Mouse (Mus musculus) heart, embryonic 14.5 days (tissue): ENCODE measurements around the gene Ssh3. TPM values are rescaled to one million over a fixed set of nuclear protein-coding genes. Genes with fewer than 3 reads are reported as not detected.

Experiments used
- ATAC-seq: fragments of 200-750 bp; cut with Nextera tagmentation; 2 replicates; pipeline ENCODE4 v1.8.0; 2017; ENCODE audit warnings: low read depth, moderate TSS enrichment; ENCODE audit not compliant: insufficient number of reproducible peaks, insufficient read depth, low FRiP score
- H3K27ac ChIP-seq, 2 experiments: fragments of 200-500 bp in 1 of 2; fragments of 300-500 bp in 1 of 2; sonication (generic) in 1 of 2; replicated peaks in 1 of 2; 2 replicates each; pipeline ENCODE4 v1.5.1; 2012 to 2014; ENCODE audit warnings: low read depth in 2 of 2, low read length in 2 of 2, control low read depth in 1 of 2, mild to moderate bottlenecking in 1 of 2, mixed read lengths in 1 of 2; ENCODE audit not compliant: control insufficient read depth in 1 of 2, insufficient read depth in 1 of 2
- H3K27me3 ChIP-seq: fragments of 300-500 bp; sonication (generic); 2 replicates; pipeline ENCODE4 v1.6.1; 2014; ENCODE audit warnings: mild to moderate bottlenecking, low read length, control low read depth; ENCODE audit not compliant: control insufficient read depth, insufficient read depth
- H3K36me3 ChIP-seq: fragments of 300-500 bp; sonication (generic); 2 replicates; pipeline ENCODE4 v1.6.1; 2014; ENCODE audit warnings: mild to moderate bottlenecking, control low read depth, low read length, mixed read lengths; ENCODE audit not compliant: control insufficient read depth, insufficient read depth
- H3K4me1 ChIP-seq, 2 experiments: fragments of 200-500 bp in 1 of 2; fragments of 300-500 bp in 1 of 2; sonication (generic) in 1 of 2; 2 replicates each; pipeline ENCODE4 v1.6.1; 2012 to 2014; ENCODE audit warnings: low read length in 2 of 2, control low read depth in 1 of 2, mixed read lengths in 1 of 2; ENCODE audit not compliant: control insufficient read depth in 2 of 2, insufficient read depth in 2 of 2
- H3K4me2 ChIP-seq: fragments of 300-500 bp; sonication (generic); 2 replicates; pipeline ENCODE4 v1.6.1; 2014; ENCODE audit warnings: mild to moderate bottlenecking, low read length
- H3K4me3 ChIP-seq, 2 experiments: fragments of 200-500 bp in 1 of 2; fragments of 300-500 bp in 1 of 2; sonication (generic) in 1 of 2; 2 replicates each; pipeline ENCODE4 v1.5.1; 2012 to 2014; ENCODE audit warnings: low read length in 2 of 2, mild to moderate bottlenecking in 2 of 2, control low read depth in 1 of 2, low read depth in 1 of 2, moderate library complexity in 1 of 2; ENCODE audit not compliant: control insufficient read depth in 1 of 2, insufficient read depth in 1 of 2
- H3K9ac ChIP-seq: fragments of 300-500 bp; sonication (generic); 2 replicates; pipeline ENCODE4 v1.6.1; 2014; ENCODE audit warnings: mild to moderate bottlenecking, low read length
- H3K9me3 ChIP-seq: fragments of 300-500 bp; sonication (generic); 2 replicates; pipeline ENCODE4 v1.6.1; 2016; ENCODE audit warnings: low read length, control low read depth; ENCODE audit not compliant: control insufficient read depth
- WGBS: fragments of 180-500 bp; shearing (Covaris S2); extraction: QIAGEN DNeasy Blood & Tissue Kit; methylation state at CpG from one replicate; pipeline ENCODE4 v1.1.7; 2014; 5-methylcytosine and 5-hydroxymethylcytosine counted together
- polyA plus RNA-seq: library from polyadenylated mRNA; unstranded; fragments of >200 nt; fragmentation: Nextera tagmentation; extraction: Ambion mirVana; gene quantifications from 2 replicates; pipeline ENCODE4 v1.2.1, GENCODE M21; 2014

Ssh3 gene
- polyA plus RNA-seq, 1 experiment from 2014 or later, result 8.0 TPM

DNA sequence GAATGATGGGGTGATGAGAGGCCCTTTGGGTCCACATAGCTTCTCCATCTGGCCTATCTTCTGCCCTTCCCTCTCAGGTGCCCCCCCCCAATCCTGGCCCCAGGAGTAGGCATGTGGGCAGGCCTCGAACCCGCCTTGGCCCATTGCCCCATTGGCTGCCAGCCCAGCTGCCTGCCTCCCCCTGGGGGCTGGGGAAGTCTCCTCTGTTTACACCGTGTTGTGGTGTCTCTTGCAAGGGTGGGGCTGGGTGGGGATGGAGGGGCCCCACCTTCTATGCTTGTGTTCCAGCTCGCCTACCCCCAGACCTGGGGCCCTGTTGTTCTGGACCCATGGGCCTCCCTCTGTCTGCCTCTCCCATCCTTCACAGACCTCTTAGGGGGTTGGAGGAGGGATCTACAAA, 48.6 kb downstream of the Ssh3 start:
- Histone ChIP-seq H3K27ac (no peak overlapping the region), H3K9me3 (no peaks in the 10 kb centered on the region), H3K4me3 (no peak overlapping the region), H3K27me3 (peaks cover 29% of the 10 kb centered on the region), H3K4me1 (peaks cover 13 to 28% of the 10 kb centered on the region in 2 experiments; a peak in 3 of 4 replicates), H3K36me3 (no peaks in the 10 kb centered on the region), H3K4me2 (no peak overlapping the region; the same call in 1 of the 2 replicates), H3K9ac (no peak overlapping the region)
- 62% methylated on average over 4 of the region's 4 CpGs for WGBS
- ATAC-seq, result no peak

DNA sequence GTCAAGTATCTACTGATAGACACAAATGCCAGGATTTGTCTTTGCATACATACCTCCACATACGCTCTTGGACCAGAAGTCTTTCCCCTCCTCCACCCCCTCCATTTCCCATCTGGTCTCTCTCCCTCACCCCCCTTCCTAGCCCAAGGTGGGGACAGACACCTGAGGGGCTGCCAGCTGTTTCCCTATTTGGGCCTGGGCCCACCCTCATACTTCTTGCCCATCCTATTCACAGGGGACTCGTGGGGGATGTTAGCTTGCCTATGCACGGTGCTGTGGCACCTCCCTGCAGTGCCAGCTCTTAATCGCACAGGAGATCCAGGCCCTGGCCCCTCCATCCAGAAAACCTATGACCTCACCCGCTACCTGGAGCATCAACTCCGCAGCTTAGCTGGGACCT, 49.0 kb downstream of the Ssh3 start:
- Histone ChIP-seq H3K27me3 (peaks cover 32% of the 10 kb centered on the region), H3K9me3 (no peaks in the 10 kb centered on the region), H3K4me1 (peaks cover 13 to 31% of the 10 kb centered on the region in 2 experiments; a peak in 3 of 4 replicates), H3K27ac (no peak overlapping the region), H3K9ac (no peak overlapping the region), H3K4me3 (no peak overlapping the region), H3K36me3 (no peaks in the 10 kb centered on the region), H3K4me2 (no peak overlapping the region)
- 78% methylated on average over 6 of the region's 6 CpGs for WGBS
- ATAC-seq, result no peak

DNA sequence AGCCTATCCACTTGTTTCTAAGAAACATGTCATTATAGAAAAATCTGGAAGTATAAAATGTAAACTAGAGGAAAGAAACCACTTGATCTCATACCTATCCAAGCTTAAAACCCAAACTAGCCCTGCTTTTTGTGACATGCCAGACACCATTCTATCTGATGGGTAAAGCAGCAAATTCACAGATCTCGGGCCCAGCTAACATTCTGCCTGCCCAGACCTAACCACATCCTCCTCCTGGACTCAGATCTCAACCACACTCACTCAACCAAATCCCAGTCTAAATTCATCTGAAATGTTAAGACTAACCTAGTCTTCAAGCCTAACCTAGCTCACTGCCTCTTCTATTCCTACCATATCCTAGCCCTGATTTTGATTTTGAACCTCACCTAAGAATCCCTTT, 50.2 kb downstream of the Ssh3 start:
- Histone ChIP-seq H3K36me3 (no peaks in the 10 kb centered on the region), H3K4me2 (no peak overlapping the region), H3K4me3 (no peak overlapping the region), H3K9me3 (no peaks in the 10 kb centered on the region), H3K4me1 (peaks cover 14 to 38% of the 10 kb centered on the region in 2 experiments; a peak in 3 of 4 replicates), H3K27me3 (peaks cover 38% of the 10 kb centered on the region), H3K9ac (no peak overlapping the region), H3K27ac (no peak overlapping the region)
- ATAC-seq, result no peak
- WGBS, result 72% methylated on average over 1 of the region's 1 CpGs

GRCm38 (mm10) chr19:4218293-4218692, 50.7 kb downstream of the Ssh3 start:
- Histone ChIP-seq H3K4me1 (peaks cover 18 to 43% of the 10 kb centered on the region in 2 experiments; a peak in 3 of 4 replicates), H3K27me3 (peaks cover 43% of the 10 kb centered on the region), H3K27ac (no peak overlapping the region), H3K9me3 (no peaks in the 10 kb centered on the region), H3K9ac (no peak overlapping the region), H3K4me2 (no peak overlapping the region), H3K36me3 (no peaks in the 10 kb centered on the region), H3K4me3 (no peak overlapping the region)
- ATAC-seq, result no peak
- 87% methylated on average over 11 of the region's 11 CpGs for WGBS

- Histone ChIP-seq H3K9ac (no peak overlapping the region), H3K27me3 (peaks cover 48% of the 10 kb centered on the region), H3K4me3 (no peak overlapping the region), H3K27ac (no peak overlapping the region), H3K4me2 (no peak overlapping the region), H3K4me1 (peaks cover 23 to 47% of the 10 kb centered on the region in 2 experiments), H3K9me3 (no peaks in the 10 kb centered on the region), H3K36me3 (no peaks in the 10 kb centered on the region)
- ATAC-seq, result no peak
- WGBS, result 34% methylated on average over 3 of the region's 3 CpGs
Measured at GRCm38 (mm10) chr19:4217855-4218254, 51.1 kb downstream of the Ssh3 start.

GRCm38 (mm10) chr19:4217140-4217539, 51.8 kb downstream of the Ssh3 start:
- WGBS, result 9% methylated on average over 5 of the region's 5 CpGs
- no peak overlapping the region for H3K9ac ChIP-seq
- H3K36me3 ChIP-seq, result no peaks in the 10 kb centered on the region
- no peaks in the 10 kb centered on the region for H3K9me3 ChIP-seq
- ATAC-seq, result no peak
- peaks cover 51% of the 10 kb centered on the region for H3K27me3 ChIP-seq
- H3K4me3 ChIP-seq, result no peak overlapping the region
- H3K4me2 ChIP-seq, result no peak overlapping the region
- peaks cover 24 to 51% of the 10 kb centered on the region in 2 experiments for H3K4me1 ChIP-seq
- no peak overlapping the region for H3K27ac ChIP-seq

DNA sequence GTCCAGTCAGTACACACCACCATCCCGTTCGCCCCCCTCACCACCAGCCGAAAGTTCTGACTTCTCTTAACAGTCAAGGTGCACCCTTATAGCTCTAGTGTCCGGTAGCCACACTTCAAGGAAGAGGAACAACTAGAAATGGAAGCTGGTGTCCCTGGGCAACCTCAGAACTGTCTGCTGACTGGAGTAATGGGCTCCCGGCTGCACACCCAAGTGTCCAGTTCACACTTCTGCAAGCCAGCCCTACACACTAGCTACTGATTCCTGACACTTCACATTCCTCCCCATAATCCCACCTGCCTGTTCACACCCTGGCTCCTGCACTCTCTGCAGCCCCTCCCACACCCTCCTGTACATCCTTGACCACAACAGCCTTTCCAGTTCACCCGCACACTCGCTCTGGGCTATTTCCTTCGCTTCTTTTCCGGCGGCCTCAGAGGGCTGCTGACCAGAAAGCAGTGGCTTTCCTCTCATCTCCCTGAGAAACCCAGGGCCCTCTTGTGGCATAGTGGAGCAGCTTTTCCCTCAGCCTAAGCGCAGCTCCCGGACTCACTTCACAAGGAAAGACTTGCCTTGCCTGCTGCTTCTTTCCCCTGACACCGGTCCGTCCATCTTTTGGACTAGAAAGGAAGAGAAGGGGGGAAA, 52.8 kb downstream of the Ssh3 start:
- H3K27ac ChIP-seq, result no peak overlapping the region
- H3K4me2 ChIP-seq, result peak overlapping the region; percentile 100
- H3K4me1 ChIP-seq, result peaks cover 24 to 47% of the 10 kb centered on the region in 2 experiments
- H3K36me3 ChIP-seq, result no peaks in the 10 kb centered on the region
- H3K9ac ChIP-seq, result peak overlapping the region; percentile 48; the same call in 1 of the 2 replicates
- peak overlapping the region; percentile 10 to 67; a peak in 3 of 4 replicates for H3K4me3 ChIP-seq
- no peak for ATAC-seq
- 13% methylated on average over 14 of the region's 14 CpGs for WGBS
- peaks cover 59% of the 10 kb centered on the region for H3K27me3 ChIP-seq
- H3K9me3 ChIP-seq, result no peaks in the 10 kb centered on the region

- no peaks in the 10 kb centered on the region for H3K36me3 ChIP-seq
- peak overlapping the region; percentile 100 for H3K4me2 ChIP-seq
- H3K9me3 ChIP-seq, result no peaks in the 10 kb centered on the region
- H3K4me3 ChIP-seq, result peak overlapping the region; percentile 67 to 72
- 3% methylated on average over 21 of the region's 21 CpGs for WGBS
- ATAC-seq, result no peak
- H3K9ac ChIP-seq, result peak overlapping the region; percentile 80
- H3K27me3 ChIP-seq, result peaks cover 63% of the 10 kb centered on the region
- no peak overlapping the region; a peak in 1 of 4 replicates for H3K27ac ChIP-seq
- H3K4me1 ChIP-seq, result peaks cover 20 to 40% of the 10 kb centered on the region in 2 experiments
Measured at GRCm38 (mm10) chr19:4215451-4215840, 53.5 kb downstream of the Ssh3 start.
